Mouse (Mus musculus) testis, adult 2 months (tissue): ENCODE data around the gene Fgd2. TPM values are rescaled to one million over a fixed set of nuclear protein-coding genes. Genes with fewer than 3 reads are reported as not detected.
"Not testable (repeated sequence)": the region's sequence is repeated elsewhere in the genome, so short reads cannot be mapped to it uniquely, and the experiment has no call there.

Source experiments
- H3K27ac ChIP-seq: fragments of 200-500 bp; 2 replicates; pipeline ENCODE4 v1.5.1; 2012; ENCODE audit warnings: low read depth, low read length; ENCODE audit not compliant: control insufficient read depth, insufficient read depth
- H3K27me3 ChIP-seq: fragments of 200-500 bp; 2 replicates; pipeline ENCODE4 v1.6.1; 2012; ENCODE audit warnings: mild to moderate bottlenecking, low read length, moderate library complexity; ENCODE audit not compliant: control insufficient read depth, insufficient read depth
- H3K36me3 ChIP-seq: fragments of 200-500 bp; 2 replicates; pipeline ENCODE4 v1.6.1; 2012; ENCODE audit warnings: mild to moderate bottlenecking, low read length; ENCODE audit not compliant: control insufficient read depth, insufficient read depth
- H3K4me1 ChIP-seq: fragments of 200-500 bp; 2 replicates; pipeline ENCODE4 v1.6.1; 2012; ENCODE audit warnings: low read length; ENCODE audit not compliant: control insufficient read depth, insufficient read depth
- H3K4me3 ChIP-seq: fragments of 200-500 bp; 2 replicates; pipeline ENCODE4 v1.5.1; 2012; ENCODE audit warnings: low read depth, mild to moderate bottlenecking, low read length, moderate library complexity, mixed read lengths; ENCODE audit not compliant: control insufficient read depth
- CTCF ChIP-seq: fragments of 200-500 bp; IDR thresholded peaks from 2 replicates; pipeline ENCODE4 v1.5.1; 2012; ENCODE audit warnings: low read depth, mild to moderate bottlenecking, inconsistent platforms, low read length, moderate library complexity; ENCODE audit not compliant: control insufficient read depth, insufficient read depth, insufficient replicate concordance
- POLR2A ChIP-seq: fragments of 200-500 bp; IDR thresholded peaks from 2 replicates; pipeline ENCODE4 v1.6.1; 2012; ENCODE audit warnings: low read depth, mild to moderate bottlenecking, inconsistent platforms, low read length, moderate library complexity; ENCODE audit not compliant: control insufficient read depth
- polyA plus RNA-seq: library from polyadenylated mRNA; depleted of rRNA; stranded (reverse); fragments of >200 nt; gene quantifications from 2 replicates; pipeline ENCODE4 v1.2.3, GENCODE M21; 2012

Fgd2 gene
- polyA plus RNA-seq, 1 experiment = 33.4 TPM

GRCm38 (mm10) chr17:29345272-29345671 lies 15.4 kb upstream of the Fgd2 start:
- no peak overlapping the region for H3K4me3 ChIP-seq
- TF ChIP-seq CTCF (no peak), POLR2A (no peak)
- peaks cover 30% of the 10 kb centered on the region for H3K4me1 ChIP-seq
- H3K36me3 ChIP-seq = no peaks in the 10 kb centered on the region
- H3K27ac ChIP-seq = no peak overlapping the region
- H3K27me3 ChIP-seq = no peaks in the 10 kb centered on the region

- TF ChIP-seq CTCF (no peak), POLR2A (no peak)
- H3K27ac ChIP-seq = no peak overlapping the region
- H3K4me1 ChIP-seq = peaks cover 28% of the 10 kb centered on the region
- H3K27me3 ChIP-seq = no peaks in the 10 kb centered on the region
- no peaks in the 10 kb centered on the region for H3K36me3 ChIP-seq
- peak overlapping the region; percentile 85 for H3K4me3 ChIP-seq
These were observed 14.1 kb upstream of the Fgd2 start for GRCm38 (mm10) chr17:29346496-29347125.

- no peak overlapping the region for H3K27ac ChIP-seq
These were observed 13.5 kb upstream of the Fgd2 start for GRCm38 (mm10) chr17:29347126-29347644.

GRCm38 (mm10) chr17:29347645-29348256 lies 13.0 kb upstream of the Fgd2 start, which contains the start of gene Mtch1:
Gene Mtch1, minus strand, starts transcription at chr17:29347934.
- peak within 1 kb of the TSS; percentile 85 for H3K4me3 ChIP-seq
- peak within 1 kb of the TSS; percentile 19 for H3K27ac ChIP-seq
- H3K27me3 ChIP-seq = no peaks in the 10 kb centered on the region
- H3K4me1 ChIP-seq = peaks cover 16% of the 10 kb centered on the region
- no peaks in the 10 kb centered on the region for H3K36me3 ChIP-seq
- peak; percentile 65 for TF ChIP-seq POLR2A
- no peak for TF ChIP-seq CTCF

More at GRCm38 (mm10) chr17:29347126-29347644, 13.5 kb upstream of the Fgd2 start:
- H3K27me3 ChIP-seq = no peaks in the 10 kb centered on the region
- no peaks in the 10 kb centered on the region for H3K36me3 ChIP-seq
- peaks cover 22% of the 10 kb centered on the region for H3K4me1 ChIP-seq
- peak overlapping the region; percentile 85 for H3K4me3 ChIP-seq
- TF ChIP-seq POLR2A (no peak), CTCF (no peak)

- Histone ChIP-seq H3K4me1 (peaks cover 16% of the 10 kb centered on the region), H3K4me3 (no peak overlapping the region), H3K36me3 (no peaks in the 10 kb centered on the region), H3K27ac (no peak overlapping the region), H3K27me3 (no peaks in the 10 kb centered on the region)
- TF ChIP-seq POLR2A = no peak
These were observed 11.7 kb upstream of the Fgd2 start for GRCm38 (mm10) chr17:29348996-29349395.

- H3K27me3 ChIP-seq, H3K27ac ChIP-seq, H3K36me3 ChIP-seq, H3K4me3 ChIP-seq: not testable (repeated sequence)
- peaks cover 17% of the 10 kb centered on the region for H3K4me1 ChIP-seq
These were observed 9.7 kb upstream of the Fgd2 start for GRCm38 (mm10) chr17:29351056-29351455.

- Histone ChIP-seq H3K4me3 (no peak overlapping the region), H3K36me3 (no peaks in the 10 kb centered on the region), H3K27ac (peak overlapping the region; percentile 60), H3K4me1 (peaks cover 19% of the 10 kb centered on the region), H3K27me3 (no peaks in the 10 kb centered on the region)
- TF ChIP-seq POLR2A (no peak), CTCF (no peak)
These were observed 5.3 kb upstream of the Fgd2 start for GRCm38 (mm10) chr17:29355461-29355840.
